Mouse (Mus musculus) thymus, adult 2 months (tissue): ENCODE data around the gene Carmil1. TPM values are rescaled to one million over a fixed set of nuclear protein-coding genes. Genes with fewer than 3 reads are reported as not detected.

Experiments
- DNase-seq: peaks from one replicate; pipeline ENCODE4 v3.0.0; 2021
- H3K27ac ChIP-seq: fragments of 200-500 bp; 2 replicates; pipeline ENCODE4 v1.5.1; 2012; ENCODE audit warnings: low read length, control low read depth; ENCODE audit not compliant: control insufficient read depth, insufficient read depth
- H3K27me3 ChIP-seq: fragments of 200-500 bp; 2 replicates; pipeline ENCODE4 v1.6.1; 2012; ENCODE audit warnings: mild to moderate bottlenecking, low read length, moderate library complexity, mixed read lengths; ENCODE audit not compliant: control insufficient read depth, insufficient read depth
- H3K36me3 ChIP-seq: fragments of 200-500 bp; 2 replicates; pipeline ENCODE4 v1.6.1; 2012; ENCODE audit warnings: mild to moderate bottlenecking, low read length, moderate library complexity; ENCODE audit not compliant: control insufficient read depth, insufficient read depth
- H3K4me1 ChIP-seq: fragments of 200-500 bp; replicated peaks from 2 replicates; pipeline ENCODE4 v1.6.1; 2012; ENCODE audit warnings: low read length; ENCODE audit not compliant: control insufficient read depth, insufficient read depth
- H3K4me3 ChIP-seq: fragments of 200-500 bp; 2 replicates; pipeline ENCODE4 v1.5.1; 2012; ENCODE audit warnings: mild to moderate bottlenecking, low read length, control low read depth, moderate library complexity; ENCODE audit not compliant: control insufficient read depth, insufficient read depth
- CTCF ChIP-seq: fragments of 200-500 bp; IDR thresholded peaks from 2 replicates; pipeline ENCODE4 v1.5.1; 2012; ENCODE audit warnings: mild to moderate bottlenecking, control low read depth, low read length, moderate library complexity, borderline replicate concordance; ENCODE audit not compliant: control insufficient read depth, poor library complexity, insufficient read depth; ENCODE audit errors: extremely low read depth
- POLR2A ChIP-seq: fragments of 200-500 bp; IDR thresholded peaks from 2 replicates; pipeline ENCODE4 v1.6.1; 2012; ENCODE audit warnings: mild to moderate bottlenecking, low read length, control low read depth, moderate library complexity; ENCODE audit not compliant: control insufficient read depth, poor library complexity, insufficient read depth; ENCODE audit errors: extremely low read depth
- WGBS: fragments of 180-500 bp; shearing (Covaris S2); methylation state at CpG from one replicate; pipeline ENCODE4 v1.1.7; 2018; 5-methylcytosine and 5-hydroxymethylcytosine counted together
- polyA plus RNA-seq: library from polyadenylated mRNA; depleted of rRNA; stranded (reverse); fragments of >200 nt; gene quantifications from 2 replicates; pipeline ENCODE4 v1.2.3, GENCODE M21; 2012

The Carmil1 gene
- polyA plus RNA-seq, 1 experiment, result 2.1 TPM

GRCm38 (mm10) chr13:24135282-24136230 lies 145.0 kb downstream of the Carmil1 start:
- Histone ChIP-seq H3K4me1 (no peaks in the 10 kb centered on the region), H3K27me3 (no peaks in the 10 kb centered on the region), H3K4me3 (no peak overlapping the region), H3K27ac (no peak overlapping the region), H3K36me3 (no peaks in the 10 kb centered on the region)
- TF ChIP-seq POLR2A, result no peak
- TF ChIP-seq CTCF, result no peak
- WGBS, result 90% methylated on average over 21 of the region's 21 CpGs
- DNase-seq, result no peak

GRCm38 (mm10) chr13:24132866-24133265 lies 147.7 kb downstream of the Carmil1 start:
- no peaks in the 10 kb centered on the region for H3K4me1 ChIP-seq
- TF ChIP-seq POLR2A (no peak), CTCF (no peak)
- H3K27ac ChIP-seq, result no peak overlapping the region
- no peak for DNase-seq
- no peaks in the 10 kb centered on the region for H3K36me3 ChIP-seq
- no peaks in the 10 kb centered on the region for H3K27me3 ChIP-seq
- no peak overlapping the region for H3K4me3 ChIP-seq
- WGBS, result 91% methylated on average over 3 of the region's 3 CpGs

- H3K27ac ChIP-seq, result no peak overlapping the region
- no peaks in the 10 kb centered on the region for H3K27me3 ChIP-seq
- DNase-seq, result no peak
- no peak overlapping the region for H3K4me3 ChIP-seq
- H3K36me3 ChIP-seq, result no peaks in the 10 kb centered on the region
- TF ChIP-seq CTCF, result no peak
- no peak for TF ChIP-seq POLR2A
- no peaks in the 10 kb centered on the region for H3K4me1 ChIP-seq
- 99% methylated on average over 5 of the region's 5 CpGs for WGBS
These were observed 149.3 kb downstream of the Carmil1 start for GRCm38 (mm10) chr13:24131319-24131718.

- WGBS, result 98% methylated on average over 2 of the region's 2 CpGs
- H3K36me3 ChIP-seq, result no peaks in the 10 kb centered on the region
- H3K27ac ChIP-seq, result no peak overlapping the region
- no peak for DNase-seq
- no peaks in the 10 kb centered on the region for H3K27me3 ChIP-seq
- no peaks in the 10 kb centered on the region for H3K4me1 ChIP-seq
- TF ChIP-seq CTCF (no peak), POLR2A (no peak)
- no peak overlapping the region for H3K4me3 ChIP-seq
These were observed 149.9 kb downstream of the Carmil1 start for GRCm38 (mm10) chr13:24130741-24131140.

- TF ChIP-seq CTCF (no peak), POLR2A (no peak)
- Histone ChIP-seq H3K4me1 (no peaks in the 10 kb centered on the region), H3K27me3 (no peaks in the 10 kb centered on the region), H3K27ac (no peak overlapping the region), H3K36me3 (no peaks in the 10 kb centered on the region), H3K4me3 (no peak overlapping the region)
- DNase-seq, result no peak
- WGBS, result 98% methylated on average over 1 of the region's 1 CpGs
These were observed 151.9 kb downstream of the Carmil1 start for GRCm38 (mm10) chr13:24128731-24129130.

- no peak for TF ChIP-seq CTCF
- TF ChIP-seq POLR2A, result no peak
- Histone ChIP-seq H3K36me3 (no peaks in the 10 kb centered on the region), H3K4me1 (no peaks in the 10 kb centered on the region), H3K4me3 (no peak overlapping the region), H3K27me3 (no peaks in the 10 kb centered on the region), H3K27ac (no peak overlapping the region)
- no peak for DNase-seq
- WGBS, result 94% methylated on average over 6 of the region's 6 CpGs
These were observed 154.7 kb downstream of the Carmil1 start for GRCm38 (mm10) chr13:24125865-24126264.
